Mouse (Mus musculus) G1E (cell line): ENCODE measurements around the gene Gm9887.

Source experiments
- CTCF ChIP-seq: IDR thresholded peaks from 2 replicates; pipeline ENCODE4 v1.5.1; 2012; ENCODE audit warnings: low read depth, low read length, inconsistent platforms, mixed read lengths
- GATA1 ChIP-seq: IDR thresholded peaks from 2 replicates; pipeline ENCODE4 v1.6.1; 2012; ENCODE audit warnings: borderline replicate concordance, low read length, inconsistent platforms, mixed read lengths
- TAL1 ChIP-seq: conservative IDR thresholded peaks from 2 replicates; pipeline ENCODE4 v1.6.1; 2012; ENCODE audit warnings: low read depth, low read length, inconsistent platforms, mixed read lengths

GRCm38 (mm10) chr12:69417701-69418291 lies 45.5 kb upstream of the Gm9887 start:
- no peak for TF ChIP-seq GATA1
- no peak for TF ChIP-seq CTCF
- TF ChIP-seq TAL1: no peak
